Mouse (Mus musculus): ENCODE measurements at regions not wholly inside any gene's neighbourhood (a gene's known extent, or its start where the extent isn't known, plus 50 kb on each side); places are given as distances from the start of the nearest gene placed in this dataset.

- no peak overlapping the region for H3K4me2 ChIP-seq
- no peaks in the 10 kb centered on the region for H3K36me3 ChIP-seq (replicated peaks)
- H3K27ac ChIP-seq: no peak overlapping the region
- no peak for ATAC-seq (ENCODE audit: low FRiP score)
- H3K4me3 ChIP-seq (replicated peaks): no peak overlapping the region
- peaks cover 5% of the 10 kb centered on the region; the same call in 1 of the 2 replicates for H3K4me1 ChIP-seq
- no peaks in the 10 kb centered on the region for H3K9me3 ChIP-seq
- WGBS: 88% methylated on average over 3 of the region's 3 CpGs
- no peaks in the 10 kb centered on the region for H3K27me3 ChIP-seq
- no peak overlapping the region for H3K9ac ChIP-seq
Observed at GRCm38 (mm10) chr10:56799307-56799706, 422.2 kb downstream of the Gja1 start.

- Histone ChIP-seq H3K27me3 (no peaks in the 10 kb centered on the region), H3K4me1 (peaks cover 5% of the 10 kb centered on the region; the same call in 1 of the 2 replicates), H3K36me3 (replicated peaks) (no peaks in the 10 kb centered on the region), H3K27ac (no peak overlapping the region), H3K4me3 (replicated peaks) (no peak overlapping the region), H3K9ac (no peak overlapping the region), H3K4me2 (no peak overlapping the region), H3K9me3 (no peaks in the 10 kb centered on the region)
- 79% methylated on average over 3 of the region's 3 CpGs for WGBS
- no peak for ATAC-seq (ENCODE audit: low FRiP score)
Observed at GRCm38 (mm10) chr10:56799745-56800144, 422.6 kb downstream of the Gja1 start.

DNA sequence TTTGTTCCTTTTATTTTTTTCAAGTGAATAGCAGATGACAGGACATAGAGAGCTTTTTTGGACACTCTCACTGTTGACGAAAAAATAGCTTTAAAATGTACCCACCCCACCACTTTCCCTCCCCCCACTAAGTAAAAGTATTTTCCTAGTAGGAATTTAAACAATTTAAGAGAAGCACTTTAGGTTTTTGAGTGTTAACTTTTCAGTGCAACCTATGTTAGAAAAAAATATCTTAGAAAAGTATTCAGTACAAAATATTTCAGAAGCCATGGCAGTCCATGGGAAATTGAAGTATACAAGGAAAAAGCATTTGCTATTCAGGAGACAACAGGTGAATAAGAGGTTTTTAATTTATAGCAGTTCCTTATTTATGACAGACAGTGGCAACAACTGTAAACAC lies 431.9 kb downstream of the Gja1 start:
- 59% methylated on average over 1 of the region's 1 CpGs for WGBS

GRCm38 (mm10) chr10:56822158-56822557 lies 445.0 kb downstream of the Gja1 start:
- Histone ChIP-seq H3K9me3 (no peaks in the 10 kb centered on the region), H3K36me3 (replicated peaks) (no peaks in the 10 kb centered on the region), H3K4me1 (no peaks in the 10 kb centered on the region), H3K27ac (no peak overlapping the region), H3K9ac (no peak overlapping the region), H3K4me2 (no peak overlapping the region), H3K27me3 (no peaks in the 10 kb centered on the region), H3K4me3 (replicated peaks) (no peak overlapping the region)
- 71% methylated on average over 5 of the region's 5 CpGs for WGBS
- ATAC-seq (ENCODE audit: low FRiP score): no peak

More for the DNA sequence above, 431.9 kb downstream of the Gja1 start:
- H3K36me3 ChIP-seq (replicated peaks): no peaks in the 10 kb centered on the region
- H3K9ac ChIP-seq: no peak overlapping the region
- no peaks in the 10 kb centered on the region for H3K27me3 ChIP-seq
- no peaks in the 10 kb centered on the region for H3K9me3 ChIP-seq
- ATAC-seq (ENCODE audit: low FRiP score): no peak
- no peak overlapping the region for H3K27ac ChIP-seq
- H3K4me2 ChIP-seq: no peak overlapping the region
- H3K4me1 ChIP-seq: no peaks in the 10 kb centered on the region
- no peak overlapping the region for H3K4me3 ChIP-seq (replicated peaks)

DNA sequence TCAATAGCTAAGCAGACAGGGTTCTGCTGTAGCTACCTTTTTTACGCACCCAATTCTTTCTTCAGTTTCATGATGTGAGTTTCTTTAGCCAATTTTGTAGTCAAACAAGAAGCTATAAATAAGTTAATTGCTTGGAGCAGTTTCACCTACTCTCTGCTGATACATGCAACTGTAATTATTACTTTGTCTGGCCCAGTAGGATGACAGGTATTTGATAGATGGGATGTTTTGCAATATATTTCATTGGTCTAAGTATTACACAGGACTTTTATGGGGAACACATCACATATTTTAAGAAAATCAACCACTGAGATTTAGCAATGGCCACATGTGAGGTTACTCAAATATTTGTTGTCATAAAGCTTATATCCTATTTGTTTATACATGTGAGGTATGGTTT lies 454.2 kb downstream of the Gja1 start:
- WGBS: 98% methylated on average over 1 of the region's 1 CpGs
- no peaks in the 10 kb centered on the region for H3K27me3 ChIP-seq
- no peaks in the 10 kb centered on the region for H3K4me1 ChIP-seq
- H3K9me3 ChIP-seq: no peaks in the 10 kb centered on the region
- no peak overlapping the region for H3K4me3 ChIP-seq (replicated peaks)
- H3K9ac ChIP-seq: no peak overlapping the region
- H3K4me2 ChIP-seq: no peak overlapping the region
- ATAC-seq (ENCODE audit: low FRiP score): no peak
- no peak overlapping the region for H3K27ac ChIP-seq
- no peaks in the 10 kb centered on the region for H3K36me3 ChIP-seq (replicated peaks)

DNA sequence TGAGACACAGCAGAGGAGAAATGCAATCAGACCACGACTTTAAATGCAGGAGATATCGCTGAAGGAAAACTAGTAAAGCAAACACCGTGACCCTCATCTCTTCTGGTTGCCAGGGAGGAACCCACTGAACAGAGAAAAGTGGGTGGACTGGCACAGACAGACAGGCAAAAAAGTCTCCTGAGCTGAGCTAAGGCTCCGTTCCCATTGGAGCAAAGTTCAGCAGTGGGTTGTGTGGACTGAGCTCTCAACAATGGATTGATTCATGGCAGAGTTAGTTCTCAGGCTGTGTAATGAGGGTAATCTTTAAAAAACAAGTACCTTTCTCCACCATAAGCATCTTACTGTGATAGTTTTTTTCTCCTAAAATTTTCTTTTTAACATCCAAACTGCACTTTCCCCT lies 454.8 kb downstream of the Gja1 start:
- ATAC-seq (ENCODE audit: low FRiP score): no peak
- Histone ChIP-seq H3K4me2 (no peak overlapping the region), H3K9ac (no peak overlapping the region), H3K4me3 (replicated peaks) (no peak overlapping the region), H3K4me1 (no peaks in the 10 kb centered on the region), H3K36me3 (replicated peaks) (no peaks in the 10 kb centered on the region), H3K9me3 (no peaks in the 10 kb centered on the region), H3K27ac (no peak overlapping the region), H3K27me3 (no peaks in the 10 kb centered on the region)
- 84% methylated on average over 4 of the region's 4 CpGs for WGBS

DNA sequence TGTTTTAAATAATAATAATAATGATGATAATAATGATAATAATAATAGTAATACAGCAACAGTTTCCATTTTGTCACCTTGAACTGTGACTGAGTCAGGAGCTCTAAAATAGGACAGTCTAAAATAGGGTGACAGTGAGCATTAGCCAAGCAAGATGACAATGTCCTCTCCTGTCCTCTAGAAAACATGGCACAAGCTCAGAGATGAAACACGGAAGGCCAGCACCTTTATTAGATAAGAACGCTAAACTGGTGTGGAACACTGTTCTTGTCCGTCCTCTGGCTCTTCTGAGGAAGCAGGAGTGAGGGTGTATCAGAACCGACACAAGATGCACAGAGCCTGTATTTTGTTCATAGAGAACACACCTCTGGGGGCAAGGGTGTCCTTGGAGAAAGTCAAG lies 459.0 kb downstream of the Gja1 start:
- ATAC-seq (ENCODE audit: low FRiP score): no peak
- no peak overlapping the region for H3K9ac ChIP-seq
- H3K4me1 ChIP-seq: peaks cover under 1% of the 10 kb centered on the region; the same call in 1 of the 2 replicates
- no peaks in the 10 kb centered on the region for H3K36me3 ChIP-seq (replicated peaks)
- H3K4me2 ChIP-seq: no peak overlapping the region
- H3K4me3 ChIP-seq (replicated peaks): no peak overlapping the region
- no peaks in the 10 kb centered on the region for H3K9me3 ChIP-seq
- H3K27me3 ChIP-seq: no peaks in the 10 kb centered on the region
- no peak overlapping the region for H3K27ac ChIP-seq
- WGBS: 96% methylated on average over 4 of the region's 4 CpGs

DNA sequence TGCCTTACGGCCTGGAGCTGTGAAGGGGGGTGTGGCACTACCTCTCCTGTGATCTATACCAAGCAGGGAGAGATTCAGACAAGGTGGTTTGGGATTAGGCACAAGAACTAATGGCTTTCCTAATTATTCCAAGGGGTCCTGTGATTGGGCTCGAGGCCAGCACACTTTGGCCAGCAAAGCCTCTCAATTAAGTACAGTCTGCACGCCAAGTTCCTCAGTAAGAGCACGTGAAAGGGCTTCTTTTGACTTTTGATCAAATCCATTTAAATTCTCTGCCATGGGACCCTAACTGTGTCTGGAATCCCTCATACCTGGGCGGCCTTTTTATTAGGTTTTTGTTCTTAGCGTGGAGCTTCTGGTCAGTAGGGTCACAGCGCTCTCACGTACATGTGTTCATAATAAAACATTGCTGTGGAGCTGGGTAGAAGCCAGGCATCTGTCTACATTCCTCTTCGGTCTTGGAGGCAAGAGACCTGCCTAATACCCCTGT lies 461.9 kb downstream of the Gja1 start:
- WGBS: 42% methylated on average over 9 of the region's 9 CpGs
- ATAC-seq (ENCODE audit: low FRiP score): peak; percentile 39; the same call in 1 of the 2 replicates
- Histone ChIP-seq H3K36me3 (replicated peaks) (no peaks in the 10 kb centered on the region), H3K9me3 (no peaks in the 10 kb centered on the region), H3K4me2 (no peak overlapping the region), H3K4me1 (peaks cover 8% of the 10 kb centered on the region; the same call in 1 of the 2 replicates), H3K4me3 (replicated peaks) (no peak overlapping the region), H3K27me3 (no peaks in the 10 kb centered on the region), H3K9ac (no peak overlapping the region), H3K27ac (no peak overlapping the region)

GRCm38 (mm10) chr10:56839545-56839944 lies 462.4 kb downstream of the Gja1 start:
- H3K4me1 ChIP-seq: peaks cover 8% of the 10 kb centered on the region; the same call in 1 of the 2 replicates
- ATAC-seq (ENCODE audit: low FRiP score): no peak
- no peaks in the 10 kb centered on the region for H3K9me3 ChIP-seq
- no peaks in the 10 kb centered on the region for H3K36me3 ChIP-seq (replicated peaks)
- no peak overlapping the region for H3K27ac ChIP-seq
- no peaks in the 10 kb centered on the region for H3K27me3 ChIP-seq
- no peak overlapping the region for H3K4me2 ChIP-seq
- no peak overlapping the region for H3K4me3 ChIP-seq (replicated peaks)
- H3K9ac ChIP-seq: no peak overlapping the region
- WGBS: 29% methylated on average over 2 of the region's 2 CpGs

DNA sequence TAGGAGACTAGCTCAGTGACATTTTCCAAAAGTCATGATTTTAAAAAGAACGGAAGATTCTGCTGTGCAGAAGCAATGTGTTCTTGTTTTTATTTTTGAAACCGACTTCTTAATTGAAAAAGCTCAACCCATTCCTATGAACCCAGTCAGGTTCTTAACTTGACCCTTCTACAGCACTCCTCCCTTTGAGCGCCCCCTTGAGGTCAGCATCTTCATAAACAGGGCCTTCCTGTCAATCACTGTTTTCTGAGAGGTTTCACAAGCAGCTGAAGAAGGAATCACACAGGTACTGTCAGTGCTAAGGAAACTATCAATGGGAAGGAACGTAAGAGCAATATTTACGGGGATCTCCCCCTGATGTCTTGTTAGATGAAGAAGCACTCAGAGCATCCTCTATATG lies 463.6 kb downstream of the Gja1 start:
- ATAC-seq (ENCODE audit: low FRiP score): no peak

DNA sequence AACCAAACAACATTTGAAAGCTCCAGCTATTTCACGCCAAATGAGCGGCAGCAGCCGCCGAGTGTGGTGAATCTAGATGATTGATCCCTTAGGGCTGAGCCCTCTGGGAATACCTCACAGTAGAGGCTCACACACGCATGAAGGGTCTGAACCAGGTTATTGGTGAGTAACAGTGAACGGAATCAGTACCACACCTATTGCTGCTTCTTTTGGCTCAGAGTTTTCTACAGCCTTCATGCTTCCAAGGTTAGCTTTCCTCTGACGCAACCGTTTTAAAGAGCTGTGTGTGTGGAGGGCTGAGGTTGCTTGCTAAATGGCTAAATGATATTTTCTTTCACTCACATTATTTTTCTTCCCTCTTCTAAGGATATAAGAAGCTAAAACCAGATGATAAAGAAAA lies 464.4 kb downstream of the Gja1 start:
- Histone ChIP-seq H3K9me3 (no peaks in the 10 kb centered on the region), H3K4me2 (no peak overlapping the region), H3K27me3 (no peaks in the 10 kb centered on the region), H3K36me3 (replicated peaks) (no peaks in the 10 kb centered on the region), H3K4me1 (peaks cover 8% of the 10 kb centered on the region; the same call in 1 of the 2 replicates), H3K27ac (no peak overlapping the region), H3K4me3 (replicated peaks) (no peak overlapping the region), H3K9ac (no peak overlapping the region)
- WGBS: 64% methylated on average over 8 of the region's 8 CpGs
- ATAC-seq (ENCODE audit: low FRiP score): no peak

More for the DNA sequence above, 463.6 kb downstream of the Gja1 start:
- Histone ChIP-seq H3K27me3 (no peaks in the 10 kb centered on the region), H3K9me3 (no peaks in the 10 kb centered on the region), H3K9ac (no peak overlapping the region), H3K27ac (no peak overlapping the region), H3K4me1 (peaks cover 8% of the 10 kb centered on the region; the same call in 1 of the 2 replicates), H3K36me3 (replicated peaks) (no peaks in the 10 kb centered on the region), H3K4me2 (no peak overlapping the region), H3K4me3 (replicated peaks) (no peak overlapping the region)
- WGBS: 69% methylated on average over 5 of the region's 5 CpGs

DNA sequence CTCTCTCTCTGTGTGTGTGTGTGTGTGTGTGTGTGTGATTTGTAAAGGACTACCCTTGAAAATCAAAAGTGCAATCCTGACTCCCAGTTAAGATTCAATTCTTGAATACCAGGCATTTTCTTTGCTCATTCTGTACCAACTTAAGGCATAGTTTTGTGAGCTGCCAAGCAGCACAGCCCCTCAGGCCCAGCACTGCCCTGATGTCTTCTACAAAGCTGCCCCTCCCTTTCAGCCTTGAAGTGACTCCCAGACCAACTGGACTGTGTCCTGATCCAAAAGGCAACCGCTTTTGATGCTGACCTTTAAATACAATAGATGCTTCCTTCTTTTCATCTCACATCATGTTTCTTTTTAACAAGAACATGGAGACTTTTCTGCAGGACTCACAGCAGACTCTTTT lies 464.8 kb downstream of the Gja1 start:
- H3K4me2 ChIP-seq: no peak overlapping the region
- no peak overlapping the region for H3K9ac ChIP-seq
- H3K36me3 ChIP-seq (replicated peaks): no peaks in the 10 kb centered on the region
- peaks cover 8% of the 10 kb centered on the region; the same call in 1 of the 2 replicates for H3K4me1 ChIP-seq
- no peak for ATAC-seq (ENCODE audit: low FRiP score)
- H3K27me3 ChIP-seq: no peaks in the 10 kb centered on the region
- H3K4me3 ChIP-seq (replicated peaks): no peak overlapping the region
- H3K27ac ChIP-seq: no peak overlapping the region
- no peaks in the 10 kb centered on the region for H3K9me3 ChIP-seq
- WGBS: 23% methylated on average over 1 of the region's 1 CpGs

DNA sequence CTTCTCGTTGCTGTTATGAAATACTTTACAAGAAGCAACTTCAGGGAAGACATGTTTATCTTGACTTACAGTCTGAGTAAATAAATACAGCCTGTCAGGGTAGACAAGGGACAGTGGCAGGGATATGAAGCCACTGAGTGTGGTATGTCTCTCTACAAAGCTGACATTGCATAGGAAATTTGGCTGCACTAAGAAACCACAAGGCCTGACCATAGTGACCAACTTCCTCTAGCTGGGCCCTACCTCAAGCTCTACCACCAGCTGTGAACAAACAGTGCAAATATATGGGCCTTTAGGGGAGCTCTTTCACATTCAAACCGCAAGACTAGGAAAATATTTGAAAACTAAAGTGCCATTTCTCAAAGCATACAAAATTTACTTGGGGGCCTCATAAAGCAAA lies 475.4 kb downstream of the Gja1 start:
- Histone ChIP-seq H3K4me2 (no peak overlapping the region), H3K27ac (no peak overlapping the region), H3K4me1 (no peaks in the 10 kb centered on the region), H3K36me3 (replicated peaks) (no peaks in the 10 kb centered on the region), H3K9me3 (no peaks in the 10 kb centered on the region), H3K4me3 (replicated peaks) (no peak overlapping the region), H3K27me3 (no peaks in the 10 kb centered on the region), H3K9ac (no peak overlapping the region)
- ATAC-seq (ENCODE audit: low FRiP score): no peak
- WGBS: 88% methylated on average over 2 of the region's 2 CpGs
